Mouse (Mus musculus): ENCODE data around the gene Hes5.

The Hes5 gene

GRCm38 (mm10) chr4:155011312-155012025, 50.7 kb downstream of the Hes5 start:
- no peak for DNase-seq (ENCODE audit: low spot score)
